ENCODE assay signal across 8 mouse cellular contexts in the genomic region with DNA sequence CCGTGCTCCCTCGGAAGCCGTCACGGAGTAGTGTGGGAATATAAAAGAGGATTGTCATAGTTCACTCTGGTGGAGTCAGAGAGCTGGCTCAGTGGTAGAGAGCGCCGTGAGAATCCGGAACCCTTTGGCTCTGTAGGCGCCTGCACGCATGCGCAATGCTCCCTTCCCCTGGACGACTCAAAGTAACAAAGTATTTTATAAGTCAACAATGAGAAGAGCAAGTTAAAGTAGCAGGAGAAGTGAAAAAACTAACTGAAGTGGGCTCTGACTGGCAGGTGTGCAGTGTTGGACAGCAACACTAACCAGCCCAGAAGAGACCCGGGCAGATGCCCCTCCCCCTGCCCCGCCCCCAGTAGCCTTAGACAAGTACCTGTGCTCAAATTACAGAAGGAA. TPM values are rescaled to one million over a fixed set of nuclear protein-coding genes. Genes with fewer than 3 reads are reported as not detected.
DNase-seq lines count a peak whose midpoint lies in the region; ATAC-seq and TF ChIP-seq lines count a peak whose summit lies in the region.

No protein-coding gene starts in this region.

- in situ Hi-C loops in ES-E14 (cut with MboI; ENCODE audit: low sequenced_read_pairs in 2 of 2, unreplicated experiment in 2 of 2), result no loop called here

- ATAC-seq in hindbrain, embryonic 15.5 days (ENCODE audit: low FRiP score, low read depth), result peak; percentile 81; the same call in 1 of the 2 replicates

- 13% methylated on average over 13 of the region's 13 CpGs for WGBS in hindbrain, embryonic 15.5 days

- H3K4me1 ChIP-seq in ES-E14 (ENCODE audit: control insufficient read depth in 2 of 2, insufficient read depth in 2 of 2, low read length in 2 of 2, poor library complexity in 1 of 2), result peaks cover 2 to 10% of the 10 kb centered on the region in 2 experiments; a peak in 3 of 4 replicates
- H3K4me1 ChIP-seq in hindbrain, embryonic 15.5 days (replicated peaks), result peaks cover 10% of the 10 kb centered on the region

- no peak overlapping the region for H3K27ac ChIP-seq in ES-E14 (ENCODE audit: insufficient read depth, low read depth, low read length, poor library complexity, severe bottlenecking)
- peak overlapping the region; percentile 62 for H3K27ac ChIP-seq in hindbrain, embryonic 15.5 days (replicated peaks)

- H3K36me3 ChIP-seq in ES-E14 (ENCODE audit: control insufficient read depth, insufficient read depth, low read length, poor library complexity, severe bottlenecking), result peaks cover 26% of the 10 kb centered on the region; the same call in 1 of the 2 replicates
- no peaks in the 10 kb centered on the region for H3K36me3 ChIP-seq in hindbrain, embryonic 15.5 days

- peak overlapping the region; percentile 61 for H3K4me2 ChIP-seq in hindbrain, embryonic 15.5 days

- H3K9me3 ChIP-seq in ES-E14 (ENCODE audit: control insufficient read depth, insufficient read depth, low read depth, low read length), result no peaks in the 10 kb centered on the region
- no peaks in the 10 kb centered on the region for H3K9me3 ChIP-seq in hindbrain, embryonic 15.5 days

- H3K9ac ChIP-seq in ES-E14 (ENCODE audit: insufficient read depth, low read depth, low read length, poor library complexity, severe bottlenecking), result peak overlapping the region; percentile 0; the same call in 1 of the 2 replicates
- H3K9ac ChIP-seq in hindbrain, embryonic 15.5 days, result peak overlapping the region; percentile 44

- peak; percentile 75 for DNase-seq in ES-E14 (ENCODE audit: low read depth, low spot score)
- peak; percentile 31 for DNase-seq in cerebellum, adult 9-10 months
- DNase-seq in frontal cortex, postnatal 10 days (ENCODE audit: low spot score in 2 of 2), result peak; percentile 48 to 68
- DNase-seq in layer of hippocampus, postnatal 36 days, result peak; percentile 68 to 76
- DNase-seq in lung, postnatal 10 days, result peak; percentile 89
- peak; percentile 64 for DNase-seq in retina, postnatal 1 day
- DNase-seq in urinary bladder, postnatal 14 days (ENCODE audit: low spot score), result peak; percentile 81

- no peaks in the 10 kb centered on the region for H3K27me3 ChIP-seq in hindbrain, embryonic 15.5 days

- peak overlapping the region in 1 of 2 experiments; percentile 30; a peak in 2 of 4 replicates for H3K4me3 ChIP-seq in ES-E14 (ENCODE audit: insufficient read depth in 1 of 2, low read depth in 1 of 2, low read length in 2 of 2, poor library complexity in 1 of 2, severe bottlenecking in 1 of 2)
- H3K4me3 ChIP-seq in hindbrain, embryonic 15.5 days, result peak overlapping the region; percentile 36

TF ChIP-seq in ES-E14, 5 proteins besides CTCF, POLR2A, EP300 and RAD21:
- TF ChIP-seq MAFK (IDR thresholded peaks at IDR 0.05; ENCODE audit: insufficient read depth, low read depth, low read length) (no peak), ZNF384 (IDR thresholded peaks at IDR 0.05; ENCODE audit: low read depth, low read length) (no peak), CHD2 (IDR thresholded peaks at IDR 0.05; ENCODE audit: low read depth, low read length) (no peak)
TF ChIP-seq in ES-E14: peak in this region for 0.

RNA-seq across cellular contexts. Expression of a gene that starts 31.5 kb away (rescaled TPM):
- 283 and 284 TPM in 2 replicates for total RNA-seq in ES-E14 (2012; rRNA removed)
- polyA plus RNA-seq in hindbrain, embryonic 15.5 days (2015; fragmentation: Nextera tagmentation; extraction: Ambion mirVana), result 159 TPM in 2 replicates
- 100 to 1,000 TPM; 184 to 191 TPM for total RNA-seq in layer of hippocampus, postnatal 36 days (2021)

RNA-seq across cellular contexts. Expression of a gene that starts 34.0 kb away (rescaled TPM):
- 19.5 and 28.0 TPM in 2 replicates for total RNA-seq in ES-E14 (2012; rRNA removed)
- 1.3 and 1.9 TPM in 2 replicates for polyA plus RNA-seq in hindbrain, embryonic 15.5 days (2015; fragmentation: Nextera tagmentation; extraction: Ambion mirVana)
- total RNA-seq in layer of hippocampus, postnatal 36 days (2021), result 1 to 10 TPM; 2.8 to 2.9 TPM

Comparison
In these comparisons a context has a peak if more than half of its experiments do, and no peak if none do; other contexts are left out.
1. DNase-seq: peak in every context shown above with its lines; median percentile 89 in lung, postnatal 10 days; 81 in urinary bladder, postnatal 14 days; 75 in ES-E14; 72 in layer of hippocampus, postnatal 36 days; 64 in retina, postnatal 1 day; 58 in frontal cortex, postnatal 10 days; 31 in cerebellum, adult 9-10 months.